Mouse (Mus musculus): ENCODE results near the gene Heatr3. TPM values are rescaled to one million over a fixed set of nuclear protein-coding genes. Genes with fewer than 3 reads are reported as not detected.
"Not testable (repeated sequence)": the region's sequence is repeated elsewhere in the genome, so short reads cannot be mapped to it uniquely, and the experiment has no call there.

The Heatr3 gene
- total and polyA plus RNA-seq, 3 experiments, result 14.4 to 21.4 (median 21.0) TPM

DNA sequence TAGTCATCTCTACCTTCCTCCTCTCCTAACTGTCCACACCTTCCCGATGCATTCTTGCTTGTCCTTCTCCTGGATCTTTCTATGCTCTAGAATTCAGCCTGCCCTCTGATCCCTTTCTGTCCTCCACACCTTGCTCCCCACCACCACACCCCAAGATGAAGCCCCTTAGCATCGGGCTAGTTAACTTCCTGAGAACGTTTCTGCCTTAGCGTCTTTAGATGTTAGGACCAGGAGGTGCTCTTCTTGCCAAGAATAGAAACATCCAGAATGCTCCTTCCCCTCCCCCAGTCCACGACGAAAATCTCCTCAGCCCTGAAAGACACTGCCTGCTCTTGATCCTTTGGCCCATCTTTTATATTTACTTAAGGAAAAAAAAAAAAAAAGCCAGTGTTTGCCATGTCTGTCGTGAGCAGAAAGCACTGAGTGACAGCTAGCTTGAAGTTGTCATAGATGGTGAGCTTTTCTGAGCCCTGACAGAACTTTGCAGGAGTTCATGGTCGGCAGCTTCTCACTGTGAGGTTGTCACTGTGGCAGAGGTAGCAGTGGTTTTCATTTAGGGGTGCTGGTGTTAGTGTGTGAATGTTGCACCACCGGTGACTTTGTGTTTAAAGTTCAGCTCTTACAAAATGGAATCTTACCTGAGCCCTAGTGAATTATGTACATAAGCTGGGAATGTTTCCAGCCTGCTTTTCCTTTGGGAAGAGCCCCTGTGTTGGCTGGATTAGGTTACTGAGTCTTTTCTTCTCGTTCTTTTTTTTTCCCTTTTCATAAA, 63.3 kb downstream of the Heatr3 start:
- Histone ChIP-seq H3K9ac (ENCODE audit: low read depth, low read length) (peak overlapping the region; percentile 95), H3K27me3 (ENCODE audit: control insufficient read depth, insufficient read depth, low read length) (no peaks in the 10 kb centered on the region), H3K27ac (no peak overlapping the region; the same call in 1 of the 2 replicates), H3K4me3 (peak overlapping the region; percentile 76), H3K4me1 (ENCODE audit: control insufficient read depth, insufficient read depth, low read length) (peaks cover 13% of the 10 kb centered on the region), H3K36me3 (ENCODE audit: control insufficient read depth, insufficient read depth, low read length) (peaks cover 29% of the 10 kb centered on the region), H3K79me2 (replicated peaks; ENCODE audit: control insufficient read depth, insufficient read depth, low read length) (peaks cover 6% of the 10 kb centered on the region)
- TF ChIP-seq POLR2A (IDR thresholded peaks at IDR 0.05; ENCODE audit: insufficient read depth, low read depth, low read length) (no peak), EP300 (IDR thresholded peaks at IDR 0.05; ENCODE audit: insufficient read depth, low read depth, low read length) (no peak), CTCF (IDR thresholded peaks at IDR 0.05) (no peak)
- whole genome bisulfite sequencing, result 12% methylated on average over 10 of the region's 10 CpGs
- no peak for DNase-seq
- intact Hi-C loops (cut with DNase I), result loop anchor here (2.0 to 5.0 kb wide), 3 partner anchors 40 to 161 kb away; partner anchors contain the start of genes Brd7 and Cnep1r1

DNA sequence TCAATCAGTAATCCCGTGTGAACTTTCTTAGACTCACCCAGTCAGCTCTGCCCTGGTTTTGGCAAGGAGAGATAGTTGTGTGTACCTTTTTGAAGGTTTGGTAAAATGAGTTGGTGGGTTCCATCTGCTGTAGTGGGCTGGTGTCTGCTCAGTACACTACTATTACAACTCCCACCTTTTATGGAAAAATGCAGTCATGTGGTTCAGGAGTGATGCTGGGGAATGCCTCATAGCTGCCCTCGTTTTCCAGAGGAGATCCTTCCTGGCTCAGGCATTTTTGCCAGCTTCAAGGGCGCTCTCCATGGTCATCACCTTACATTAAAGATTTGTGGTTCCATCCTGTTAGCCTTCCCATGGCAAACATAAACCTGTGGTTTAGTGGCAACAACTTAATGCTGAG, 64.0 kb downstream of the Heatr3 start:
- no peak overlapping the region for H3K27ac ChIP-seq
- peaks cover 15% of the 10 kb centered on the region for H3K4me1 ChIP-seq (ENCODE audit: control insufficient read depth, insufficient read depth, low read length)
- H3K79me2 ChIP-seq (replicated peaks; ENCODE audit: control insufficient read depth, insufficient read depth, low read length), result peaks cover 8% of the 10 kb centered on the region
- H3K36me3 ChIP-seq (ENCODE audit: control insufficient read depth, insufficient read depth, low read length), result peaks cover 31% of the 10 kb centered on the region
- no peak for DNase-seq
- TF ChIP-seq POLR2A (IDR thresholded peaks at IDR 0.05; ENCODE audit: insufficient read depth, low read depth, low read length) (no peak), EP300 (IDR thresholded peaks at IDR 0.05; ENCODE audit: insufficient read depth, low read depth, low read length) (no peak), CTCF (IDR thresholded peaks at IDR 0.05) (no peak)
- H3K27me3 ChIP-seq (ENCODE audit: control insufficient read depth, insufficient read depth, low read length), result no peaks in the 10 kb centered on the region
- H3K9ac ChIP-seq (ENCODE audit: low read depth, low read length), result no peak overlapping the region
- no peak overlapping the region for H3K4me3 ChIP-seq
- 41% methylated on average over 3 of the region's 3 CpGs for WGBS
- intact Hi-C loops (cut with DNase I), result loop anchor here (2.0 to 5.0 kb wide), 3 partner anchors 39 to 161 kb away; partner anchors contain the start of genes Brd7 and Cnep1r1

DNA sequence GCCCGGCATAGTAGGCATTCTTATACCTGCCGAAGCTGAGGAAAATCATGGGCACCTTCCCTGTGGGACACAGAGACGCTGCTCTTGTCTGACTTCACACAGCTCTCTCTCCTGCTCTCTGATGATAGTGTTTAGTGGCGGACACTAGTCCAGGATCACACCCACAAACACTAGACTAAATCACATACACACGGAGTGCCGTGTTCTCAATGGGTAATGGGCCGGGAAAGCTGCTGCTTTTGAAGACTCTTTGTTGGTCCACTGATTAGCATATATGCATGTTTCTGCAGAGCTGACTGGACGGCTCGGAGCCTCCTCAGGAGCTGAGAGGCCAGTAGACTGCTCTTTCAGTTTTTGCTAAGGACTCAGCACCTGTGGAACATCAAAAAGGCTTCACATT, 68.4 kb downstream of the Heatr3 start:
- WGBS, result 87% methylated on average over 9 of the region's 9 CpGs
- peaks cover 14% of the 10 kb centered on the region for H3K4me1 ChIP-seq (ENCODE audit: control insufficient read depth, insufficient read depth, low read length)

DNA sequence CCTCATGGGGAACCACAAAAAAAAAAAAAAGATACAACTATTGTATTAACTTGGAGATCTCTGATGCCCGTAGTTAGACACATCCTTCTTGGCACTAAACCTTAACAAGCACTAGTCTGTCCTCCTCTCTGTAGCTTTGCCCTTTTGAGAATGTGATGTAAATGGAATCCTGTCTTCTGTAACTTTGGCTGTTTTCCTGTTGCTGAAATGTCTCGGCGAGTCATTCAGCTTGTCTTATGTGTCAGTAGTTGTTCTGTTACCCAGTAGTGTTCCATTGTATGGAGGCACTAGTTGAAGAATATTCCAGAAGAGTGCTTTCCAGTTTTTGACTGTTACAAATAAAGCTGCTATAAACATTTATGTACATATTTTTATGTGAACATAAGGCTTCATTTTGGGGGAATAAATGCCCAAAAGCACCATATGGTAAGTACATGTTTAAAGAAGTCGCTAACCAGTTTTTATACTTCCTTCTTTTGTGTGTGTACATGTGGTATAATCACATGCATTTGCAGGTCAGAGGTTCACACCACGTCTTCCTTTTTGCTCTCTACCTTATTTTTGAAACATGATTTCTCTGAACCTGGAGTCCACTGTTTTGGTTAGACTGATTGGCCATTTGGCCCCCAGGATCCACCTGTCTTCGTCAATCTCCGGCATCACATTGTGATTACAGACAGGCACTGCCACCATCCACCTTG, 69.6 kb downstream of the Heatr3 start:
- Histone ChIP-seq H3K4me3 (no peak overlapping the region), H3K4me1 (ENCODE audit: control insufficient read depth, insufficient read depth, low read length) (peaks cover 12% of the 10 kb centered on the region), H3K27me3 (ENCODE audit: control insufficient read depth, insufficient read depth, low read length) (no peaks in the 10 kb centered on the region), H3K9ac (ENCODE audit: low read depth, low read length) (no peak overlapping the region), H3K27ac (no peak overlapping the region), H3K36me3 (ENCODE audit: control insufficient read depth, insufficient read depth, low read length) (peaks cover 35% of the 10 kb centered on the region), H3K79me2 (replicated peaks; ENCODE audit: control insufficient read depth, insufficient read depth, low read length) (peaks cover 13% of the 10 kb centered on the region)
- intact Hi-C loops (cut with DNase I), result no loop called here
- no peak for TF ChIP-seq EP300 (IDR thresholded peaks at IDR 0.05; ENCODE audit: insufficient read depth, low read depth, low read length)
- no peak for TF ChIP-seq CTCF (IDR thresholded peaks at IDR 0.05)
- TF ChIP-seq POLR2A (IDR thresholded peaks at IDR 0.05; ENCODE audit: insufficient read depth, low read depth, low read length), result no peak
- no peak for DNase-seq
- WGBS, result 48% methylated on average over 7 of the region's 7 CpGs

More for the DNA sequence above, 68.4 kb downstream of the Heatr3 start:
- Histone ChIP-seq H3K9ac (ENCODE audit: low read depth, low read length) (no peak overlapping the region), H3K27me3 (ENCODE audit: control insufficient read depth, insufficient read depth, low read length) (no peaks in the 10 kb centered on the region), H3K4me3 (no peak overlapping the region), H3K79me2 (replicated peaks; ENCODE audit: control insufficient read depth, insufficient read depth, low read length) (peaks cover 9% of the 10 kb centered on the region), H3K36me3 (ENCODE audit: control insufficient read depth, insufficient read depth, low read length) (peaks cover 42% of the 10 kb centered on the region), H3K27ac (no peak overlapping the region)
- DNase-seq, result no peak
- intact Hi-C loops (cut with DNase I), result no loop called here
- no peak for TF ChIP-seq POLR2A (IDR thresholded peaks at IDR 0.05; ENCODE audit: insufficient read depth, low read depth, low read length)
- no peak for TF ChIP-seq EP300 (IDR thresholded peaks at IDR 0.05; ENCODE audit: insufficient read depth, low read depth, low read length)
- TF ChIP-seq CTCF (IDR thresholded peaks at IDR 0.05), result no peak

DNA sequence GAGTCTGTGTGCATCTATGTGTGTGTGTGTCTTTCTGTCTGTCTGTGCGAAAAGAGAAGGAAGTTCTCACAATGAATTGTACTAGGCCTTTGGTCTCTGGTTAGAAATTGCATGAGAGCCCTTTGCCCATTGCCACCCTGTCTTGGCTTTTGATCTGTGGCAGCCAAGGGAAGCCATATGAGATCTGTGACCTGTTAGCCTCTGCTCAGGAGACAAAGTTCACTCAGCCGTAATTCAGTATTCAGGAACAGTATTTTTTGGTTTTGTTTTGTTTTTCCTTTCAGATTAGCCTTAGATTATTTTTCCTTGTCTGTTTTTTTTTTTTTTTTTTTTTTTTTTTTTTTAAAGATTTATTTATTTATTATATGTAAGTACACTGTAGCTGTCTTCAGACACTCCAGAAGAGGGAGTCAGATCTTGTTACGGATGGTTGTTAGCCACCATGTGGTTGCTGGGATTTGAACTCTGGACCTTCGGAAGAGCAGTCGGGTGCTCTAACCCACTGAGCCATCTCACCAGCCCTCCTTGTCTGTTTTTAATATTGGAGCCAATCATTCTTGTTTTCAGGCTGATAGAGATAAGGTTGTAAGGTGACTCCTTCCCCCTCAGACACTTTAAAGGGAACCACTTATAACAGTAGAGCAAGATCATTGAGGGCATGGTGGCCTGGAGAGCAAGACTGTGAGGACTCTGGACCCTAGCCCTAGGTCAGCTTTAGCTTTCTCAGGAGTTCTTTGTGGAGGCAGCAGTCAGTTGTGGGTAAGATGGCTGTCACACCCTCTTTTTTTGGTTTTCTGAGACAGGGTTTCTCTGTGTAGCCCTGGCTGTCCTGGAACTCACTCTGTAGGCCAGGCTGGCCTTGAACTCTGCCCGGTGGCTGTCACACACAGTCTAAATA, 72.5 kb downstream of the Heatr3 start:
- DNase-seq; H3K4me3 ChIP-seq; H3K9ac ChIP-seq (ENCODE audit: low read depth, low read length); H3K4me1 ChIP-seq (ENCODE audit: control insufficient read depth, insufficient read depth, low read length); H3K27me3 ChIP-seq (ENCODE audit: control insufficient read depth, insufficient read depth, low read length); H3K27ac ChIP-seq; intact Hi-C loops (cut with DNase I): not testable (repeated sequence)
- Histone ChIP-seq H3K36me3 (ENCODE audit: control insufficient read depth, insufficient read depth, low read length) (peaks cover 16% of the 10 kb centered on the region), H3K79me2 (replicated peaks; ENCODE audit: control insufficient read depth, insufficient read depth, low read length) (peaks cover 12% of the 10 kb centered on the region)
- WGBS, result 84% methylated on average over 6 of the region's 6 CpGs

Measured in heart, adult 2 months (tissue).